Mouse (Mus musculus) midbrain, embryonic 11.5 days (tissue): ENCODE measurements around the gene Wdhd1. TPM values are rescaled to one million over a fixed set of nuclear protein-coding genes. Genes with fewer than 3 reads are reported as not detected.
A peak's percentile ranks its signal among the peaks of the same experiment; 100 is the strongest.

ENCODE experiments used
- ATAC-seq: fragments of 200-750 bp; cut with Nextera tagmentation; 2 replicates; pipeline ENCODE4 v1.8.0; 2017; ENCODE audit warnings: moderate TSS enrichment, moderate library complexity; ENCODE audit not compliant: low FRiP score
- DNase-seq: peaks from one replicate; pipeline ENCODE4 v3.0.0; 2015; ENCODE audit warnings: low spot score; ENCODE audit errors: missing footprints
- H3K27ac ChIP-seq: fragments of 300-500 bp; sonication (generic); 2 replicates; pipeline ENCODE4 v1.5.1; 2014; ENCODE audit warnings: low read depth, low read length
- H3K27me3 ChIP-seq: fragments of 300-500 bp; sonication (generic); 2 replicates; pipeline ENCODE4 v1.6.1; 2014; ENCODE audit warnings: mild to moderate bottlenecking, low read length, moderate library complexity, mixed read lengths; ENCODE audit not compliant: control insufficient read depth, insufficient read depth
- H3K36me3 ChIP-seq: fragments of 300-500 bp; sonication (generic); 2 replicates; pipeline ENCODE4 v1.6.1; 2014; ENCODE audit warnings: mild to moderate bottlenecking, low read length, moderate library complexity, mixed read lengths; ENCODE audit not compliant: control insufficient read depth, insufficient read depth
- H3K4me1 ChIP-seq: fragments of 300-500 bp; sonication (generic); 2 replicates; pipeline ENCODE4 v1.6.1; 2014; ENCODE audit warnings: low read length; ENCODE audit not compliant: control insufficient read depth, insufficient read depth
- H3K4me2 ChIP-seq: fragments of 300-500 bp; sonication (generic); 2 replicates; pipeline ENCODE4 v1.6.1; 2014; ENCODE audit warnings: mild to moderate bottlenecking, moderate library complexity
- H3K4me3 ChIP-seq: fragments of 300-500 bp; sonication (generic); 2 replicates; pipeline ENCODE4 v1.5.1; 2014; ENCODE audit warnings: low read depth, low read length
- H3K9ac ChIP-seq: fragments of 300-500 bp; sonication (generic); 2 replicates; pipeline ENCODE4 v1.6.1; 2014; ENCODE audit warnings: low read length
- H3K9me3 ChIP-seq: fragments of 300-500 bp; sonication (generic); 2 replicates; pipeline ENCODE4 v1.6.1; 2016; ENCODE audit warnings: low read length; ENCODE audit not compliant: control insufficient read depth
- WGBS: fragments of 180-500 bp; shearing (Covaris S2); extraction: QIAGEN DNeasy Blood & Tissue Kit; methylation state at CpG from one replicate; pipeline ENCODE4 v1.1.7; 2014; 5-methylcytosine and 5-hydroxymethylcytosine counted together
- polyA plus RNA-seq: library from polyadenylated mRNA; unstranded; fragments of >200 nt; fragmentation: Nextera tagmentation; extraction: Ambion mirVana; gene quantifications from 2 replicates; pipeline ENCODE4 v1.2.1, GENCODE M21; 2014

Wdhd1 gene
- polyA plus RNA-seq, 1 experiment from 2014 or later: 47.3 TPM

GRCm38 (mm10) chr14:47286215-47286614 is 9.6 kb upstream of the Wdhd1 start:
- H3K9ac ChIP-seq: no peak overlapping the region
- no peak overlapping the region for H3K4me2 ChIP-seq
- H3K36me3 ChIP-seq: no peaks in the 10 kb centered on the region; the same call in 1 of the 2 replicates
- no peak overlapping the region for H3K27ac ChIP-seq
- no peaks in the 10 kb centered on the region for H3K9me3 ChIP-seq
- H3K4me3 ChIP-seq: no peak overlapping the region
- no peaks in the 10 kb centered on the region for H3K27me3 ChIP-seq
- H3K4me1 ChIP-seq: no peaks in the 10 kb centered on the region
- no peak for ATAC-seq
- 91% methylated on average over 1 of the region's 1 CpGs for WGBS
- DNase-seq: no peak

- Histone ChIP-seq H3K27me3 (no peaks in the 10 kb centered on the region), H3K9me3 (no peaks in the 10 kb centered on the region), H3K4me3 (no peak overlapping the region), H3K4me2 (no peak overlapping the region), H3K27ac (no peak overlapping the region), H3K4me1 (no peaks in the 10 kb centered on the region), H3K9ac (no peak overlapping the region), H3K36me3 (no peaks in the 10 kb centered on the region)
- 91% methylated on average over 2 of the region's 2 CpGs for WGBS
- peak; percentile 31 for DNase-seq
- no peak for ATAC-seq
These were observed 8.6 kb upstream of the Wdhd1 start for GRCm38 (mm10) chr14:47285271-47285670.

GRCm38 (mm10) chr14:47283568-47283967 is 6.9 kb upstream of the Wdhd1 start:
- WGBS: 95% methylated on average over 7 of the region's 7 CpGs

GRCm38 (mm10) chr14:47281535-47281934 is 4.9 kb upstream of the Wdhd1 start:
- Histone ChIP-seq H3K36me3 (no peaks in the 10 kb centered on the region), H3K4me3 (no peak overlapping the region), H3K27me3 (no peaks in the 10 kb centered on the region), H3K27ac (no peak overlapping the region), H3K9me3 (no peaks in the 10 kb centered on the region), H3K9ac (no peak overlapping the region), H3K4me1 (peaks cover 3% of the 10 kb centered on the region), H3K4me2 (no peak overlapping the region)
- ATAC-seq (no peak), DNase-seq (peak; percentile 51)
- WGBS: 94% methylated on average over 4 of the region's 4 CpGs

More at GRCm38 (mm10) chr14:47283568-47283967, 6.9 kb upstream of the Wdhd1 start:
- ATAC-seq (no peak), DNase-seq (no peak)
- no peak overlapping the region for H3K4me2 ChIP-seq
- no peak overlapping the region for H3K27ac ChIP-seq
- H3K9me3 ChIP-seq: no peaks in the 10 kb centered on the region
- no peak overlapping the region for H3K9ac ChIP-seq
- no peaks in the 10 kb centered on the region for H3K36me3 ChIP-seq
- H3K4me1 ChIP-seq: no peaks in the 10 kb centered on the region
- no peak overlapping the region for H3K4me3 ChIP-seq
- no peaks in the 10 kb centered on the region for H3K27me3 ChIP-seq

- peaks cover 3% of the 10 kb centered on the region for H3K4me1 ChIP-seq
- H3K36me3 ChIP-seq: no peaks in the 10 kb centered on the region
- no peak overlapping the region for H3K9ac ChIP-seq
- ATAC-seq: no peak
- no peak for DNase-seq
- H3K27ac ChIP-seq: no peak overlapping the region
- no peak overlapping the region for H3K4me3 ChIP-seq
- no peaks in the 10 kb centered on the region for H3K9me3 ChIP-seq
- H3K4me2 ChIP-seq: no peak overlapping the region
- WGBS: 78% methylated on average over 2 of the region's 2 CpGs
- no peaks in the 10 kb centered on the region for H3K27me3 ChIP-seq
These were observed 2.4 kb upstream of the Wdhd1 start for GRCm38 (mm10) chr14:47279058-47279457.

GRCm38 (mm10) chr14:47276036-47276603 is 537 bp downstream of the Wdhd1 start:
- H3K36me3 ChIP-seq: no peaks in the 10 kb centered on the region; the same call in 1 of the 2 replicates
- peak overlapping the region; percentile 76 for H3K9ac ChIP-seq
- ATAC-seq (peak; percentile 33; the same call in 1 of the 2 replicates), DNase-seq (peak; percentile 91)
- peak overlapping the region; percentile 65 for H3K4me2 ChIP-seq
- no peaks in the 10 kb centered on the region for H3K27me3 ChIP-seq
- peaks cover 3% of the 10 kb centered on the region for H3K4me1 ChIP-seq
- H3K27ac ChIP-seq: peak overlapping the region; percentile 57; the same call in 1 of the 2 replicates
- no peaks in the 10 kb centered on the region for H3K9me3 ChIP-seq
- WGBS: 3% methylated on average over 22 of the region's 22 CpGs
- H3K4me3 ChIP-seq: peak overlapping the region; percentile 67

- 35% methylated on average over 3 of the region's 3 CpGs for WGBS
- no peak overlapping the region for H3K27ac ChIP-seq
- no peaks in the 10 kb centered on the region for H3K27me3 ChIP-seq
- DNase-seq (peak; percentile 87), ATAC-seq (no peak)
- H3K9ac ChIP-seq: no peak overlapping the region
- H3K4me3 ChIP-seq: peak overlapping the region; percentile 67
- peaks cover 2% of the 10 kb centered on the region; the same call in 1 of the 2 replicates for H3K36me3 ChIP-seq
- H3K9me3 ChIP-seq: no peaks in the 10 kb centered on the region
- H3K4me1 ChIP-seq: peaks cover 3% of the 10 kb centered on the region
- H3K4me2 ChIP-seq: peak overlapping the region; percentile 65
These were observed 1.2 kb downstream of the Wdhd1 start for GRCm38 (mm10) chr14:47275417-47275816.

- Histone ChIP-seq H3K4me3 (no peak overlapping the region), H3K9ac (no peak overlapping the region), H3K27ac (no peak overlapping the region), H3K4me2 (no peak overlapping the region), H3K4me1 (peaks cover 3% of the 10 kb centered on the region), H3K9me3 (no peaks in the 10 kb centered on the region), H3K27me3 (no peaks in the 10 kb centered on the region), H3K36me3 (peaks cover 13% of the 10 kb centered on the region; the same call in 1 of the 2 replicates)
- whole genome bisulfite sequencing: 90% methylated on average over 3 of the region's 3 CpGs
- no peak for ATAC-seq
- peak; percentile 80 for DNase-seq
These were observed 2.9 kb downstream of the Wdhd1 start for GRCm38 (mm10) chr14:47273751-47274150.

- Histone ChIP-seq H3K36me3 (peaks cover 19% of the 10 kb centered on the region; the same call in 1 of the 2 replicates), H3K4me2 (no peak overlapping the region), H3K27ac (no peak overlapping the region), H3K4me1 (no peaks in the 10 kb centered on the region), H3K27me3 (no peaks in the 10 kb centered on the region), H3K9me3 (no peaks in the 10 kb centered on the region), H3K4me3 (no peak overlapping the region), H3K9ac (no peak overlapping the region)
- peak; percentile 64 for DNase-seq
- no peak for ATAC-seq
- WGBS: 88% methylated on average over 2 of the region's 2 CpGs
These were observed 7.0 kb downstream of the Wdhd1 start for GRCm38 (mm10) chr14:47269706-47270105.
